Comparison of ENCODE assay signal across 8 mouse cellular contexts in genomic region chr9:62040008-62040608, GRCm38 (mm10). TPM values are rescaled to one million over a fixed set of nuclear protein-coding genes. Genes with fewer than 3 reads are reported as not detected.
A peak's percentile ranks its signal among the peaks of the same experiment; 100 is the strongest.
DNase-seq lines count a peak whose midpoint lies in the region; ATAC-seq and TF ChIP-seq lines count a peak whose summit lies in the region.

No protein-coding gene starts in this region.

- TF ChIP-seq POLR2A in MEL (IDR thresholded peaks at IDR 0.05; ENCODE audit: control insufficient read depth in 1 of 2, insufficient read depth in 1 of 2, low read depth in 1 of 2, low read length in 2 of 2, poor library complexity in 1 of 2) = no peak

- peak; percentile 75 for DNase-seq in MEL (ENCODE audit: low read depth, low spot score)
- DNase-seq in cerebellum, adult 9-10 months = peak; percentile 87
- peak; percentile 64 to 85 for DNase-seq in frontal cortex, postnatal 14 days (ENCODE audit: low spot score in 2 of 2)
- peak; percentile 82 to 84 for DNase-seq in layer of hippocampus, postnatal 36 days
- peak; percentile 90 for DNase-seq in lung, postnatal 36 days
- DNase-seq in retina, postnatal 1 day = peak; percentile 87
- peak; percentile 96 for DNase-seq in thymus, postnatal 4 days

- peak; percentile 91 to 98 (median 97) for TF ChIP-seq CTCF in MEL (IDR thresholded peaks at IDR 0.05 in 2 of 3, conservative IDR thresholded peaks at IDR 0.05 in 1 of 3; ENCODE audit: control insufficient read depth in 1 of 3, insufficient read depth in 1 of 3, low read depth in 2 of 3, low read length in 3 of 3, poor library complexity in 1 of 3, severe bottlenecking in 1 of 3)

- no peaks in the 10 kb centered on the region for H3K36me3 ChIP-seq in MEL (ENCODE audit: control insufficient read depth in 1 of 2, insufficient read depth in 2 of 2, low read length in 2 of 2)
- no peaks in the 10 kb centered on the region for H3K36me3 ChIP-seq in hindbrain, embryonic 13.5 days

- H3K9me3 ChIP-seq in MEL (replicated peaks; ENCODE audit: insufficient read depth, low read length) = no peaks in the 10 kb centered on the region
- H3K9me3 ChIP-seq in hindbrain, embryonic 13.5 days = no peaks in the 10 kb centered on the region

- no peaks in the 10 kb centered on the region for H3K79me2 ChIP-seq in MEL (ENCODE audit: control insufficient read depth, insufficient read depth, low read length, poor library complexity)

- ATAC-seq in hindbrain, embryonic 13.5 days (ENCODE audit: low FRiP score) = no peak

- H3K9ac ChIP-seq in MEL (ENCODE audit: control insufficient read depth, low read depth, low read length, poor library complexity, severe bottlenecking) = no peak overlapping the region
- H3K9ac ChIP-seq in hindbrain, embryonic 13.5 days = 0 out of 2 replicates have a peak overlapping the region, but pooled peaks have one; percentile 44

- H3K4me3 ChIP-seq in MEL (ENCODE audit: control insufficient read depth in 1 of 2, insufficient read depth in 1 of 2, low read depth in 2 of 2, low read length in 2 of 2) = no peak overlapping the region
- peak overlapping the region; percentile 16; the same call in 1 of the 2 replicates for H3K4me3 ChIP-seq in hindbrain, embryonic 13.5 days

- no peak for TF ChIP-seq EP300 in MEL (IDR thresholded peaks at IDR 0.05; ENCODE audit: low read depth in 1 of 2, low read length in 2 of 2)

- no peak overlapping the region for H3K27ac ChIP-seq in MEL (ENCODE audit: control insufficient read depth, low read depth, low read length)
- H3K27ac ChIP-seq in hindbrain, embryonic 13.5 days = no peak overlapping the region

- peak; percentile 92 for TF ChIP-seq RAD21 in MEL (IDR thresholded peaks at IDR 0.05; ENCODE audit: low read depth, low read length)

- WGBS in hindbrain, embryonic 13.5 days = 5% methylated on average over 20 of the region's 20 CpGs

- H3K4me2 ChIP-seq in hindbrain, embryonic 13.5 days = peak overlapping the region; percentile 35

- H3K4me1 ChIP-seq in MEL (ENCODE audit: control insufficient read depth in 1 of 2, insufficient read depth in 2 of 2, low read length in 2 of 2) = no peaks in the 10 kb centered on the region
- no peaks in the 10 kb centered on the region for H3K4me1 ChIP-seq in hindbrain, embryonic 13.5 days (replicated peaks)

- peaks cover 0 to 9% of the 10 kb centered on the region in 2 experiments; a peak in 3 of 4 replicates for H3K27me3 ChIP-seq in MEL (ENCODE audit: control insufficient read depth in 1 of 2, insufficient read depth in 2 of 2, low read length in 2 of 2)
- H3K27me3 ChIP-seq in hindbrain, embryonic 13.5 days = 0 out of 2 replicates have a peak, but pooled peaks cover 3% of the 10 kb centered on the region

TF ChIP-seq in MEL, 35 proteins besides CTCF, POLR2A, EP300 and RAD21:
- TF ChIP-seq BHLHE40 (IDR thresholded peaks at IDR 0.05; ENCODE audit: borderline replicate concordance, low read depth, low read length) (0 out of 2 replicates have a peak, but pooled peaks have one; percentile 16), SMC3 (IDR thresholded peaks at IDR 0.05; ENCODE audit: low read depth, low read length) (peak; percentile 99), GABPA (IDR thresholded peaks at IDR 0.05; ENCODE audit: low read depth, low read length) (no peak), ELF1 (IDR thresholded peaks at IDR 0.05; ENCODE audit: low read depth, low read length) (no peak), ZC3H11A (IDR thresholded peaks at IDR 0.05; ENCODE audit: low read depth, low read length) (peak; percentile 94)

RNA-seq across cellular contexts. Expression of gene Paqr5, which starts 13.5 kb away (rescaled TPM):
- not detected in 2 replicates for total RNA-seq in MEL (2012; rRNA removed)
- under 1 TPM in 1 of 2 experiments, not detected in 1; 0.04 TPM for polyA plus RNA-seq in MEL (2012; ENCODE audit: insufficient read depth in 1 of 2, insufficient read length in 2 of 2, low read depth in 1 of 2, low replicate concordance in 2 of 2, missing spikeins in 1 of 2)
- 0.36 and 0.38 TPM in 2 replicates for polyA plus RNA-seq in hindbrain, embryonic 13.5 days (2015; fragmentation: Nextera tagmentation; extraction: Ambion mirVana)
- 1 to 10 TPM; 1.6 to 4.7 TPM for total RNA-seq in layer of hippocampus, postnatal 36 days (2021)
